Mouse (Mus musculus): ENCODE data around the gene Nav2. TPM values are rescaled to one million over a fixed set of nuclear protein-coding genes. Genes with fewer than 3 reads are reported as not detected.

Nav2 gene
- polyA plus RNA-seq, 1 experiment from 2014 or later, result 6.0 TPM

DNA sequence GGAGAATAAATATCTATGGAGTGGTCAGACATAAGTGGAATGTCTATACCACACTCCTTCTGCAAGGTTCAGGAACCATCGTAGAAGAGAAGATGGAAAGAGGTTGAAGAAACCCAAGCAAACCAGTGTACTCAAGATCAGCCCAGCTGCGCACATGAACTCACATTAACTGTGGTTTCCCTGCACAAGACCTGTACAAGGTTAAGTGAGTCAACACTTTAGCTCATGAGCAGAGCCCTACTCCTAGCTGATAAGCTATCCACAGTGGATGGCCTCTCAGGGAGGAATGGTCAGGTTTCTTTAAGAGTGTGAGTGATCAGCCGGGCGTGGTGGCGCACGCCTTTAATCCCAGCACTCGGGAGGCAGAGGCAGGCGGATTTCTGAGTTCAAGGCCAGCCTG, 567.6 kb downstream of the Nav2 start:
- Histone ChIP-seq H3K27ac (replicated peaks) (no peak overlapping the region), H3K4me3 (ENCODE audit: low read depth, low read length) (no peak overlapping the region), H3K36me3 (ENCODE audit: control insufficient read depth, insufficient read depth, low read length) (no peaks in the 10 kb centered on the region; the same call in 1 of the 2 replicates), H3K9me3 (ENCODE audit: control insufficient read depth, low read length) (no peaks in the 10 kb centered on the region), H3K9ac (ENCODE audit: low read length) (no peak overlapping the region), H3K27me3 (ENCODE audit: control insufficient read depth, insufficient read depth, low read length) (no peaks in the 10 kb centered on the region), H3K4me2 (replicated peaks; ENCODE audit: low read depth) (no peak overlapping the region), H3K4me1 (replicated peaks; ENCODE audit: control insufficient read depth, insufficient read depth) (peaks cover 6% of the 10 kb centered on the region; the same call in 1 of the 2 replicates)
- peak; percentile 60; the same call in 1 of the 2 replicates for ATAC-seq (ENCODE audit: low FRiP score, low TSS enrichment)
- DNase-seq (ENCODE audit: low spot score), result no peak
- no peak for TF ChIP-seq CTCF (IDR thresholded peaks at IDR 0.05; ENCODE audit: low read depth)
- no peak for TF ChIP-seq EP300 (optimal IDR thresholded peaks at IDR 0.05)
- WGBS, result 93% methylated on average over 8 of the region's 8 CpGs

- Histone ChIP-seq H3K27ac (replicated peaks) (no peak overlapping the region), H3K9ac (ENCODE audit: low read length) (no peak overlapping the region), H3K4me1 (replicated peaks; ENCODE audit: control insufficient read depth, insufficient read depth) (peaks cover 6% of the 10 kb centered on the region; the same call in 1 of the 2 replicates), H3K9me3 (ENCODE audit: control insufficient read depth, low read length) (no peaks in the 10 kb centered on the region), H3K27me3 (ENCODE audit: control insufficient read depth, insufficient read depth, low read length) (no peaks in the 10 kb centered on the region), H3K4me2 (replicated peaks; ENCODE audit: low read depth) (no peak overlapping the region), H3K36me3 (ENCODE audit: control insufficient read depth, insufficient read depth, low read length) (no peaks in the 10 kb centered on the region; the same call in 1 of the 2 replicates), H3K4me3 (ENCODE audit: low read depth, low read length) (no peak overlapping the region)
- 51% methylated on average over 5 of the region's 5 CpGs for WGBS
- TF ChIP-seq EP300 (optimal IDR thresholded peaks at IDR 0.05) (no peak), CTCF (IDR thresholded peaks at IDR 0.05; ENCODE audit: low read depth) (peak; percentile 66)
- DNase-seq (ENCODE audit: low spot score), result peak; percentile 26
- peak; percentile 41; the same call in 1 of the 2 replicates for ATAC-seq (ENCODE audit: low FRiP score, low TSS enrichment)
These were observed 568.1 kb downstream of the Nav2 start for GRCm38 (mm10) chr7:49476666-49477065.

- Histone ChIP-seq H3K4me1 (replicated peaks; ENCODE audit: control insufficient read depth, insufficient read depth) (peaks cover 6% of the 10 kb centered on the region; the same call in 1 of the 2 replicates), H3K4me2 (replicated peaks; ENCODE audit: low read depth) (no peak overlapping the region), H3K9ac (ENCODE audit: low read length) (no peak overlapping the region), H3K4me3 (ENCODE audit: low read depth, low read length) (no peak overlapping the region), H3K27ac (replicated peaks) (no peak overlapping the region), H3K36me3 (ENCODE audit: control insufficient read depth, insufficient read depth, low read length) (no peaks in the 10 kb centered on the region; the same call in 1 of the 2 replicates), H3K9me3 (ENCODE audit: control insufficient read depth, low read length) (no peaks in the 10 kb centered on the region), H3K27me3 (ENCODE audit: control insufficient read depth, insufficient read depth, low read length) (no peaks in the 10 kb centered on the region)
- DNase-seq (ENCODE audit: low spot score) (no peak), ATAC-seq (ENCODE audit: low FRiP score, low TSS enrichment) (no peak)
- WGBS, result 39% methylated on average over 9 of the region's 9 CpGs
- TF ChIP-seq EP300 (optimal IDR thresholded peaks at IDR 0.05), result no peak
- no peak for TF ChIP-seq CTCF (IDR thresholded peaks at IDR 0.05; ENCODE audit: low read depth)
These were observed 568.8 kb downstream of the Nav2 start for GRCm38 (mm10) chr7:49477076-49477975.

DNA sequence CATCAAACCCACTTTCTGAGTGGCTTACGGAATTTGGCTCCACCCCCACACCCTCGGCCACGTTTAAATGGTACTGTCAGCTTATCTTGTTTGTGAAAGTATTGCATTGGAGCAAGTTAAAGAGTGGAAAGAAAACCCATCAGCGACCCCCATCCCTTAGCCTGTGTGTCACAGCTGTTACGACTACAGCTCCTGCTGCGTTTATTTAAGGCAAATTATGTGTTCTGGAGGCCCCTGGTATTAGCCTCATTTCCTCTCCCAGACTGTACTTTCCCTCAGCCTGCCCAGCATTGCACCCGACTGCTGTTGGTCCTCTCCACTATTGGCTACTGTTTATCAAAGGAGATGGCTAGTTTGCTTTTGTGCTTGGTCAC, 569.4 kb downstream of the Nav2 start:
- TF ChIP-seq EP300 (optimal IDR thresholded peaks at IDR 0.05) (no peak), CTCF (IDR thresholded peaks at IDR 0.05; ENCODE audit: low read depth) (no peak)
- ATAC-seq (ENCODE audit: low FRiP score, low TSS enrichment) (no peak), DNase-seq (ENCODE audit: low spot score) (no peak)
- no peaks in the 10 kb centered on the region; the same call in 1 of the 2 replicates for H3K36me3 ChIP-seq (ENCODE audit: control insufficient read depth, insufficient read depth, low read length)
- H3K27me3 ChIP-seq (ENCODE audit: control insufficient read depth, insufficient read depth, low read length), result no peaks in the 10 kb centered on the region
- no peak overlapping the region for H3K27ac ChIP-seq (replicated peaks)
- no peak overlapping the region for H3K4me2 ChIP-seq (replicated peaks; ENCODE audit: low read depth)
- peaks cover 6% of the 10 kb centered on the region; the same call in 1 of the 2 replicates for H3K4me1 ChIP-seq (replicated peaks; ENCODE audit: control insufficient read depth, insufficient read depth)
- H3K4me3 ChIP-seq (ENCODE audit: low read depth, low read length), result no peak overlapping the region
- 18% methylated on average over 7 of the region's 7 CpGs for WGBS
- no peak overlapping the region for H3K9ac ChIP-seq (ENCODE audit: low read length)
- H3K9me3 ChIP-seq (ENCODE audit: control insufficient read depth, low read length), result no peaks in the 10 kb centered on the region

GRCm38 (mm10) chr7:49478886-49479285, 570.4 kb downstream of the Nav2 start:
- no peak for ATAC-seq (ENCODE audit: low FRiP score, low TSS enrichment)
- H3K27ac ChIP-seq (replicated peaks), result no peak overlapping the region; the same call in 1 of the 2 replicates
- 62% methylated on average over 4 of the region's 4 CpGs for WGBS

DNA sequence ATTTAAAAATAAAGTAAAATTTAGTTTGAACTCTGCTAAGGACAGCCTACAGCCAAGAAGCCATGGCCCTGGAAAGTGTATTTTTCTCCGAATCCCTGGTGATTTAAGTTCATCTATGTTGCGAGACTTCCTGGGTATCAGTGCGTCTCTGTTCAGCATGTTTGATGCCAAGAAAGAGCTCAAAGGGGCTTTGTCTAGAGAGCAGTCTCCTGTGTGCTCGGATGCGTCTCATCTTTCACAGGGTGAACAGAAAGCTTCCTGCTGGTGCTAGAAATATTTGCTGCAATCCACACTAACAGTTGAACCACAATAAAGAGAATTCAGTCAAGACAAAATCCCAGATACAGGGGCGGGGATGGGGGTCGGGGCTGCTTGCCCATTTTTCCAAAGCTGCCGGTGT, 572.4 kb downstream of the Nav2 start:
- Histone ChIP-seq H3K4me2 (replicated peaks; ENCODE audit: low read depth) (no peak overlapping the region), H3K36me3 (ENCODE audit: control insufficient read depth, insufficient read depth, low read length) (no peaks in the 10 kb centered on the region), H3K4me3 (ENCODE audit: low read depth, low read length) (no peak overlapping the region), H3K9me3 (ENCODE audit: control insufficient read depth, low read length) (no peaks in the 10 kb centered on the region), H3K27me3 (ENCODE audit: control insufficient read depth, insufficient read depth, low read length) (no peaks in the 10 kb centered on the region), H3K4me1 (replicated peaks; ENCODE audit: control insufficient read depth, insufficient read depth) (peaks cover 6% of the 10 kb centered on the region; the same call in 1 of the 2 replicates), H3K27ac (replicated peaks) (no peak overlapping the region), H3K9ac (ENCODE audit: low read length) (no peak overlapping the region)
- WGBS, result 66% methylated on average over 8 of the region's 8 CpGs
- TF ChIP-seq EP300 (optimal IDR thresholded peaks at IDR 0.05), result no peak
- no peak for TF ChIP-seq CTCF (IDR thresholded peaks at IDR 0.05; ENCODE audit: low read depth)
- DNase-seq (ENCODE audit: low spot score), result no peak
- ATAC-seq (ENCODE audit: low FRiP score, low TSS enrichment), result no peak

More at GRCm38 (mm10) chr7:49478886-49479285, 570.4 kb downstream of the Nav2 start:
- TF ChIP-seq EP300 (optimal IDR thresholded peaks at IDR 0.05) (no peak), CTCF (IDR thresholded peaks at IDR 0.05; ENCODE audit: low read depth) (no peak)
- Histone ChIP-seq H3K27me3 (ENCODE audit: control insufficient read depth, insufficient read depth, low read length) (no peaks in the 10 kb centered on the region), H3K4me2 (replicated peaks; ENCODE audit: low read depth) (no peak overlapping the region), H3K9ac (ENCODE audit: low read length) (no peak overlapping the region), H3K4me1 (replicated peaks; ENCODE audit: control insufficient read depth, insufficient read depth) (peaks cover 6% of the 10 kb centered on the region; the same call in 1 of the 2 replicates), H3K9me3 (ENCODE audit: control insufficient read depth, low read length) (no peaks in the 10 kb centered on the region), H3K36me3 (ENCODE audit: control insufficient read depth, insufficient read depth, low read length) (no peaks in the 10 kb centered on the region; the same call in 1 of the 2 replicates), H3K4me3 (ENCODE audit: low read depth, low read length) (no peak overlapping the region)
- no peak for DNase-seq (ENCODE audit: low spot score)
